Mouse (Mus musculus): ENCODE data around the gene Nup133. TPM values are rescaled to one million over a fixed set of nuclear protein-coding genes. Genes with fewer than 3 reads are reported as not detected.
A peak's percentile ranks its signal among the peaks of the same experiment; 100 is the strongest.

Nup133 gene
- total RNA-seq, 2 experiments from 2014 or later: 9.8 to 10.4 TPM

DNA sequence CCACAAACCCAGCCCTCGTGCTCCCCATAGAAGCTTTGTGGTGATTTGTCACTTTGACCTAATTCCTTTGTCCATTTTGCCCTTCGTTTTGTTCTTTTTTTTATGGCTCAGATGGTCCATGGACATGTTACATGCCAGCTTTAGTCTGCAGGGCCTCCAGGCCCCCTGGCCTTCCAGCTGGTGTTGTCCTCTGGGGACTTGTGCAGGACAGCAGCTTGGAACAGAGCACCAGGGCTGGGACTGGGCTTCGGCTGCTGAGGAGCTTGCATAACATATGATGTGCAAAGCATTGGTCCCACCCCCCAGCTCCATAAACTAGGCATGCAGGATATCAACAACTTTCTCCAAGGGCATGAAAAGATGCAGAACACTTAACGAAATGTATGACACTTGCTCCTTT lies 59.3 kb downstream of the Nup133 start:
- DNase-seq (ENCODE audit: low spot score): no peak

GRCm38 (mm10) chr8:123887956-123888355 lies 61.1 kb downstream of the Nup133 start:
- no peak for DNase-seq (ENCODE audit: low spot score)

GRCm38 (mm10) chr8:123887163-123887562 lies 61.9 kb downstream of the Nup133 start:
- no peak for DNase-seq (ENCODE audit: low spot score)

DNA sequence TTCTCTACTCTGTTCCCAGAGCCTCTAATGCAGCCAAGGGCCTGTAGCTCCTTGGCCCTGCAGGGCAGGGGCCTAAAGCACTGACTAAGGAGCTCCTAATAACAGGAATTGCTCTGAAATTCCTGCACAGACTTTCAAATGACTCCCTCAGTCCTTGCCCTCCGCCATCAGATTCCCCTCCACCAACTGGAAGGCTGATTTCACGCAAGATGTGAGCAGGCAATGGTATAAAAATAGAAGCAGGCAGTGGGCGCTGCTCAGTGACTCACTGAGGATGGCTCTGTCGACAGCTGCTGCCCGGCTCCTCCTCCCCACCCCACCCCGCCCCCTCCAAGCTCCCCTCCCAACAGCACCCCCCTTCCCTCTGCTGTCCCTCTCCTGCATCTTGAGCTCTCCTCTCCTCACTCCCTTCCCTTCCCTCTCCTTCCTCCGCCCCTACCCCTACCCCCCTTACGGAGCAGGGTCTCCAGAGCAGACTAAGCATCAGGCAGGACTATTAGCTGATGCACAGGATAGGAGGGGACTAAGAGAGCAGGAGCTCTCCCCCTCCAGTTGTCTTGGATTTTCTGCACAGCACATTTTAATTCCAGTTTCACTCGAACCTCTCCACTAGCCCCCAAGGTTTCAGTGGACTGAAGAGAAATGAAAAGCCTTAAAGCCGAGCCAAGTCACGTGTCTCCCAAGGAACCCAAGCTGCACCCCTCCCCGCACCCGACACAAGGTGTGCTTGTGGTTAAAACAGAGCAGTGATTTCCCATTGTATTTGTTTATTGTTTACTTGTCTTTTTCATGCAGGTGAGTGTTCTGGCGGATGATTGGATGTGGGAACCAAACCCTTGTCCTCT lies 64.1 kb downstream of the Nup133 start:
- no peak for DNase-seq (ENCODE audit: low spot score)

GRCm38 (mm10) chr8:123883094-123883493 lies 66.0 kb downstream of the Nup133 start:
- peak; percentile 84 for DNase-seq (ENCODE audit: low spot score)

DNA sequence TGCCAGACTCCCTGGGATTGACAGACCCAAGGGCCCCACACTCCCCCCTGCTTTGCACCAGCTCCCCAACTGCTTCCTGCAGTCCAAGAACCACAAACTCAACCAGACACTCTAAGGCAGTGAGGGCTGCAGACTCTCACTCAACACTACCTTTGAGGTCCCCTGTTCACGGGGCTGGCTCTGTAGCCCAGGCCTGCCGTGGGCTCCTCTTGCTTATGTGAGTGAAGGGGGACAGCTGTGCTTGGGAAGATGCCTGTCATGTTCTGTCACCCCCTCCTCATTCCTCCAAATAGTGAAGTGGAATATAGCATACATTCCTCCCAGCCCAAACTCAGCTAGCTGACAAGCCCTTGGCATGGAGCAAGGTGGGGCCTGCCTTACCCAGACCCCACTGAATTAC lies 66.7 kb downstream of the Nup133 start:
- no peak for DNase-seq (ENCODE audit: low spot score)

- DNase-seq (ENCODE audit: low spot score): no peak
Measured at GRCm38 (mm10) chr8:123880821-123881350, 68.2 kb downstream of the Nup133 start.

- DNase-seq (ENCODE audit: low spot score): no peak
Measured at GRCm38 (mm10) chr8:123880271-123880670, 68.8 kb downstream of the Nup133 start.

DNA sequence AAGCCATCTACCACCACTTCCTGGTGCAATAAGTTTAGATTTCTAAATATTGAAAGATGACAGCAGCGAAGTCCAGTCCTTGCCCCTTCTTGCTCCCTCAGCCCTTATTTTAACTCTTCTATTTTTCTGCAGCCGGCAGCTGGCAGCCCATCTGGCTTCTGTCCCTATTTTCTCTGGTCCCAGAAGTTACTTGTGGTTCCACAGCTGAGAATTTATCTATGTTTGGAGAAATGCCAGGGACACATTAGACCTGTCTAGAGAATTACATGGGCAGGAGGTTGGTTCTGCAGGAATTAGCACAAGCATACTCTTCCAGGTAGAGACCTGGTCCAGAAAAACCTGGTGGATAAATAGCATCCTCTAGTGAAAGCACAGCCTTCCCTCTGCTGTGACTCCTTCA lies 71.2 kb downstream of the Nup133 start:
- no peak for DNase-seq (ENCODE audit: low spot score)

DNA sequence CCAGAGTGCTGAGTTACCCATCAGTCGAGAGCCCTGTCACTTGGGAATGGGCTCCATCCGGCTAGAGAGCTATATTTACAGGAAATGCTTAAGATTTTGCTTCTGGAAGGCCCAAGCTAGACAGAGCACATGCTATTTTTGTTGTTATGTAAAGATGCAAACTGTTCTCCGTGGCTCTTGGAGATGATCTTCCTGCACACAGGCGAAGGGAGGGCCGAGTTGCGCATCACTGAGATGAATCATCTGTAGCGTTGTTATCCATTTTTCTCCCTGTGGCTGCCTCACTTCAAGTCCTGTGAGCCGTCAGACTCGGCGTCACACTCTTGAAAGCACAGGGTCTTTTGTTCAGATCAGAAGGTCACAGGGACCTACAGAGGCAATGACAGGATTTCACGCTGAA lies 74.7 kb downstream of the Nup133 start:
- no peak for DNase-seq (ENCODE audit: low spot score)

GRCm38 (mm10) chr8:123873364-123873763 lies 75.7 kb downstream of the Nup133 start:
- no peak for DNase-seq (ENCODE audit: low spot score)

DNA sequence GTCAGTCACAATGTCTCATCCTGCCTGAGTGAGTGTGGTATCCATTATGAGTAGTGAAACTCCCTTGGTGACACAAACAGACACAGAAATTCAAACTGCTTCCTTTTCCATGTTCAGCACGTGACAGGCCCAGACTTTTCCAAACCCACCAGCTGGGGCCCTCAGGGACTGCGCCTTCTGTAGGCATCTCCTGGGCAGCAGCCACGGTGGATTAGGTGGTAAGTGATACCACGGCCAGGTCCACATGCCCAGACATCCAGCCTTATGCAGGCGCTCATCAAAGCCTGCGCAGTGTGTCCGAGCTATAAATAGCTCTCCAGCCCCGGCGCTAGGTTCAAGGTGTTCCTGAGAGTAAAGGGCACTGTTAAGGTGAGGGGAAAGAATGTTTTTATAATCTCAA lies 77.0 kb downstream of the Nup133 start:
- DNase-seq (ENCODE audit: low spot score): peak; percentile 85

GRCm38 (mm10) chr8:123866971-123867370 lies 82.1 kb downstream of the Nup133 start:
- no peak for DNase-seq (ENCODE audit: low spot score)

GRCm38 (mm10) chr8:123865786-123866185 lies 83.3 kb downstream of the Nup133 start:
- no peak for DNase-seq (ENCODE audit: low spot score)

DNA sequence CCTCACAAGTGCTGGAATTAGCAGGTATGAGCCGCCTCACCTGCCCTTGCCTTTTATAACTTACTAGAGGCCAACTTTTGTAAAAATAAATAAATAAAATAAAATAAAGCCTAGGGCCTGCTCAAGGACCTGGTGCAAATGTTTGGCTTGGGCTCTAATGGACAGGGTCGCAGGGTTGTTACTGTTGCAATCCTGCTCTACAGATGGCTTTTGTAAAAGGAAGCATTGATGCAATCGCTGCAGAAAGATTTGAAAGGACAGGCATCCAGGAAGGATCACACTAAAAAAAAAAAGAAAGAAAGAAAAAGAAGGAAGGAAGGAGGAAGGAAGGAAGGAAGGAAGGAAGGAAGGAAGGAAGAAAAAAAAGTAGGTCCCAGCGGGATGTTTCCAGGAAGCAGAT lies 88.7 kb downstream of the Nup133 start:
- no peak for DNase-seq (ENCODE audit: low spot score)

GRCm38 (mm10) chr8:123859648-123860259 lies 89.3 kb downstream of the Nup133 start, which contains the start of gene Ccsap:
Gene Ccsap, minus strand, starts transcription at chr8:123860209.
- DNase-seq (ENCODE audit: low spot score): peak; percentile 36

DNA sequence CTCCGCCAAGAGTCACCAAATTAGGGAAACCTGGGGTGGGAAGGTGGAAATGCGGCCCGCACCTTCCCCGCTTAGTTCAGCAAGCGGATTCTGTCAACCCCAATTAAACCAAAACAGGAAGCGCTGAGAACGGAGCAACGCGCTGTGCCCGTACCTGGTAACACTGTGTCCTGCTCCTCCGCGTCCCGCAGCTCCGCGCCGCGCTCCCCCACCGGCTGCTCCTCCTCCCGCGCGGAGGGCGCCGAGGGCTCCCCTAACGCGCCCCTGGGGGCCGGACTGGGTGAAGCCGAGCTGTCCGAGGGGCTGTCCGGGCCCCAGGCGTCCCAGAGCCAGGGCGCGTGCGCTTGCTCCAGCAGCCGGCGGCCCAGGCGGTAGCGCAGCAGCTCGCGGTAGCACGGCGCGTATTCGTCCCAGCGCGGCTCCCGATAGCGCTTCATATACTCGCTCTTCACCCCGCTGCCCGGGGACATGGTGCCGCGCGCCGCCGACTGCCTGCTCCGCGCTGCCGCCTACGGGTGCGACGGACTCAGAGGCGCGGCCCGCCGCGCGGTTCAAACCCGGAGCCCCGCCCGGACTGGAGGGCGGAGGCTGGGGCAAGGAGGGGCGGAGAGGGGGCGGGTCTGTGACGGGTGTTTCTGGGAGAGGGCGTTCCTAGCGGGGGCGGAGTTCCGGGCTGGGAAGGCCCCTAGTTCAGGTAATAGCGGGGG lies 90.0 kb downstream of the Nup133 start:
- DNase-seq (ENCODE audit: low spot score): peak; percentile 91

GRCm38 (mm10) chr8:123858574-123858940 lies 90.5 kb downstream of the Nup133 start:
- no peak for DNase-seq (ENCODE audit: low spot score)

DNA sequence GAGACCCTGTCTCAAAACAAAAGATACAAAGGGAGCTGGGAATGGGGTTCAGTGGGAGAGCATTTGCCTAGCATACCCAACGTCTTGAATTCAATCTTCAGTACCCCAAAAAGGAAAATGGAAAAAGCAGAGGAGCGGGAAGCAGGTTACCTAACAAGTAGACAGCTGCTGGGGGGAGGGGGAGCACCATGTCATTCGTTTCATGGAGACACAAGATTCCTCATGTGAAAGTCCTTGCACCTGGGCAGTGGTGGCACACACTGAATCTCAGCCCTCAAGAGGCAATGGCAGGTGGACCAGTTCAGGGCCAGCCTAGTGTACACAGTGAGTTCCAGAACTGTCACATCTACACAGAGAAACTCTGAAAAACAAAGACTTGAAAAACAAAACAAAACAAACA lies 91.7 kb downstream of the Nup133 start:
- no peak for DNase-seq (ENCODE audit: low spot score)

DNA sequence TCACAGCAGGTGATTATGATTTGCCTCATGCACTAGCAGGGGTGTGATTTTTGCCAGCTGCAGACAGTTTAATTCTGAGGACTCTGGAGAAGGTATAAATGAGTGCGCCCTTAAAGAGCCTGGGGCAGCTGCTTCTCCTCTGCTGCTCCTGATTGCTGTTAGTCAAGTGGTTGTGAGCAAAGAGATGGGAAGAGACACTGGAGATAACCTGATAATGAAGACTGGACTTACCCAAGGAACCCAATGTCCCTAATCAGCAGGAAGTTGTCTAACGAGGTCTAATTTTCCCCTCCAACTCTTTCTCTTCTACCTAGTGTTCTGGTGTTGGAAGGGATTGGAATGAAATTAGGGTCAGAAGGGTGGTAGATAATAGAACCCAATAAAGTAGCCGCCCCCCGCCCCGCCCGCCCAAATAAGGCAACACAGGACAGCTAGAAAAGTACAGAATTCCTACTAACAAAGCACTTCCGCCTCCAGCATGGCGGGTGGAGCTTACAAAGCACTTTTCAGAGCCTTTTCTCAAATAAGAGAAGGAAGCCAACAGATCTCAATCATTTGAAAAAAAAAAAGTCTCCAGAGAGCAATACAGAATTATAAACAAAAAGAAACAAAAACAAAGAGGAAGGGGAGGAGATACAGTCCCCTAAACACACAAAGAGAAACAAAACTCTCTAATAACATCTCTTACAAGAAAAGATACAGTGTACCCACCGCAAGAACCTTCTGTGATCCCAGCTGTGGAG lies 94.2 kb downstream of the Nup133 start:
- DNase-seq (ENCODE audit: low spot score): no peak

- no peak for DNase-seq (ENCODE audit: low spot score)
Measured at GRCm38 (mm10) chr8:123854252-123854651, 94.8 kb downstream of the Nup133 start.
